ENCODE assay signal across 8 mouse cellular contexts in genomic region chr13:52530008-52530945, GRCm38 (mm10). TPM values are rescaled to one million over a fixed set of nuclear protein-coding genes. Genes with fewer than 3 reads are reported as not detected.
DNase-seq lines count a peak whose midpoint lies in the region; ATAC-seq and TF ChIP-seq lines count a peak whose summit lies in the region.

No protein-coding gene starts in this region.

- H3K27ac ChIP-seq in hindbrain, embryonic 12.5 days, result peak overlapping the region; percentile 75
- H3K27ac ChIP-seq in lung, postnatal 0 days (ENCODE audit: low read length), result no peak overlapping the region

- 3% methylated on average over 49 of the region's 50 CpGs for WGBS in hindbrain, embryonic 12.5 days
- WGBS in lung, postnatal 0 days, result 3% methylated on average over 47 of the region's 50 CpGs

- H3K4me2 ChIP-seq in hindbrain, embryonic 12.5 days (replicated peaks), result peak overlapping the region; percentile 98
- peak overlapping the region; percentile 47 for H3K4me2 ChIP-seq in lung, postnatal 0 days (replicated peaks; ENCODE audit: low read depth, low read length)

- peak overlapping the region; percentile 20; the same call in 1 of the 2 replicates for H3K4me3 ChIP-seq in G1E (ENCODE audit: low read depth, low read length)
- H3K4me3 ChIP-seq in hindbrain, embryonic 12.5 days, result peak overlapping the region; percentile 60
- peak overlapping the region; percentile 23; the same call in 1 of the 2 replicates for H3K4me3 ChIP-seq in lung, postnatal 0 days (ENCODE audit: low read depth, low read length)

- no peaks in the 10 kb centered on the region for H3K4me1 ChIP-seq in G1E (ENCODE audit: insufficient read depth, low read depth, low read length)
- peaks cover 6% of the 10 kb centered on the region for H3K4me1 ChIP-seq in hindbrain, embryonic 12.5 days
- H3K4me1 ChIP-seq in lung, postnatal 0 days (ENCODE audit: insufficient read depth, low read depth, low read length), result no peaks in the 10 kb centered on the region

- no peak for DNase-seq in G1E (ENCODE audit: low spot score)
- peak; percentile 95 for DNase-seq in cerebellum, adult 9-10 months
- DNase-seq in frontal cortex, postnatal 10 days (ENCODE audit: low spot score in 2 of 2), result peak; percentile 78 to 81
- peak; percentile 81 to 87 for DNase-seq in layer of hippocampus, postnatal 14 days (ENCODE audit: low spot score in 2 of 2)
- DNase-seq in lung, postnatal 0 days (ENCODE audit: low spot score), result peak; percentile 90
- peak; percentile 60 for DNase-seq in ovary, postnatal 14 days (ENCODE audit: low spot score)
- DNase-seq in thymus, postnatal 10 days (ENCODE audit: low spot score in 2 of 2), result peak; percentile 66 to 70

- peaks cover 64% of the 10 kb centered on the region for H3K9me3 ChIP-seq in G1E (replicated peaks)
- H3K9me3 ChIP-seq in hindbrain, embryonic 12.5 days (replicated peaks), result no peaks in the 10 kb centered on the region
- no peaks in the 10 kb centered on the region for H3K9me3 ChIP-seq in lung, postnatal 0 days (ENCODE audit: low read length)

- no peaks in the 10 kb centered on the region for H3K27me3 ChIP-seq in G1E (ENCODE audit: insufficient read depth, low read length)
- H3K27me3 ChIP-seq in hindbrain, embryonic 12.5 days, result peaks cover 17% of the 10 kb centered on the region
- 0 out of 2 replicates have a peak, but pooled peaks cover 7% of the 10 kb centered on the region for H3K27me3 ChIP-seq in lung, postnatal 0 days (replicated peaks; ENCODE audit: insufficient read depth, low read length)

- ATAC-seq in G1E (ENCODE audit: extremely low read depth, insufficient number of reproducible peaks, low FRiP score, poor library complexity, severe bottlenecking), result no peak
- peak; percentile 97 for ATAC-seq in hindbrain, embryonic 12.5 days (ENCODE audit: low FRiP score)
- ATAC-seq in lung, postnatal 0 days, result peak; percentile 91

- TF ChIP-seq EP300 in lung, postnatal 0 days (IDR thresholded peaks at IDR 0.05), result no peak

- no peak for TF ChIP-seq CTCF in G1E (IDR thresholded peaks at IDR 0.05; ENCODE audit: low read depth, low read length)
- peak; percentile 76 for TF ChIP-seq CTCF in lung, postnatal 0 days (IDR thresholded peaks at IDR 0.05)

- peak overlapping the region; percentile 74 for H3K9ac ChIP-seq in hindbrain, embryonic 12.5 days
- H3K9ac ChIP-seq in lung, postnatal 0 days (replicated peaks; ENCODE audit: low read depth), result no peak overlapping the region

- H3K36me3 ChIP-seq in G1E (replicated peaks), result no peaks in the 10 kb centered on the region
- no peaks in the 10 kb centered on the region for H3K36me3 ChIP-seq in hindbrain, embryonic 12.5 days
- no peaks in the 10 kb centered on the region for H3K36me3 ChIP-seq in lung, postnatal 0 days (ENCODE audit: insufficient read depth, low read length)

RNA-seq across cellular contexts. Expression of gene Diras2, which starts 0.8 kb away (rescaled TPM):
- total RNA-seq in G1E (2014; fragmentation: Nextera tagmentation) (not detected in 2 replicates), G1E (2017) (0.05 and 0.06 TPM in 2 replicates)
- not detected in 2 replicates for polyA plus RNA-seq in G1E (2012)
- 1.8 and 2.0 TPM in 2 replicates for polyA plus RNA-seq in hindbrain, embryonic 12.5 days (2016; fragmentation: Nextera tagmentation; extraction: Ambion mirVana)
- 100 to 1,000 TPM; 138 to 149 TPM for total RNA-seq in layer of hippocampus, postnatal 14 days (2021)
- polyA plus RNA-seq in lung, postnatal 0 days (2015; fragmentation: Nextera tagmentation; extraction: Ambion mirVana), result 0.31 TPM in 2 replicates

RNA-seq across cellular contexts. Expression of gene Syk, which starts 52.7 kb away (rescaled TPM):
- total RNA-seq in G1E (2014; fragmentation: Nextera tagmentation) (not detected in 2 replicates), G1E (2017) (0.06 and 0.22 TPM in 2 replicates)
- 0.02 TPM in 1 of 2 replicates, not detected in the other for polyA plus RNA-seq in G1E (2012)
- 3.9 and 4.1 TPM in 2 replicates for polyA plus RNA-seq in hindbrain, embryonic 12.5 days (2016; fragmentation: Nextera tagmentation; extraction: Ambion mirVana)
- total RNA-seq in layer of hippocampus, postnatal 14 days (2021), result 1 to 10 TPM; 4.7 to 5.6 TPM
- polyA plus RNA-seq in lung, postnatal 0 days (2015; fragmentation: Nextera tagmentation; extraction: Ambion mirVana), result 4.3 and 5.5 TPM in 2 replicates
